Mouse (Mus musculus): Measurements from ENCODE around the gene Cda. TPM values are rescaled to one million over a fixed set of nuclear protein-coding genes. Genes with fewer than 3 reads are reported as not detected.
A peak's percentile ranks its signal among the peaks of the same experiment; 100 is the strongest.

Cda gene
- polyA plus RNA-seq, 1 experiment: 1.0 TPM

- no peaks in the 10 kb centered on the region for H3K4me1 ChIP-seq (ENCODE audit: control insufficient read depth, insufficient read depth, low read length)
- H3K27ac ChIP-seq (ENCODE audit: insufficient read depth, low read length): peak within 1 kb of the TSS; percentile 54
- peak within 1 kb of the TSS; percentile 53 for H3K4me3 ChIP-seq (ENCODE audit: insufficient read depth, low read length)
- TF ChIP-seq CTCF (IDR thresholded peaks at IDR 0.05; ENCODE audit: borderline replicate concordance, insufficient read depth, low read length) (peak; percentile 89), POLR2A (IDR thresholded peaks at IDR 0.05; ENCODE audit: low read depth, low read length) (peak; percentile 55; the same call in 1 of the 2 replicates)
Measured at GRCm38 (mm10) chr4:138326077-138326695, 41.6 kb downstream of the Cda start, which contains the start of gene Pink1. Gene Pink1 (minus strand): TSS chr4:138326307.

DNA sequence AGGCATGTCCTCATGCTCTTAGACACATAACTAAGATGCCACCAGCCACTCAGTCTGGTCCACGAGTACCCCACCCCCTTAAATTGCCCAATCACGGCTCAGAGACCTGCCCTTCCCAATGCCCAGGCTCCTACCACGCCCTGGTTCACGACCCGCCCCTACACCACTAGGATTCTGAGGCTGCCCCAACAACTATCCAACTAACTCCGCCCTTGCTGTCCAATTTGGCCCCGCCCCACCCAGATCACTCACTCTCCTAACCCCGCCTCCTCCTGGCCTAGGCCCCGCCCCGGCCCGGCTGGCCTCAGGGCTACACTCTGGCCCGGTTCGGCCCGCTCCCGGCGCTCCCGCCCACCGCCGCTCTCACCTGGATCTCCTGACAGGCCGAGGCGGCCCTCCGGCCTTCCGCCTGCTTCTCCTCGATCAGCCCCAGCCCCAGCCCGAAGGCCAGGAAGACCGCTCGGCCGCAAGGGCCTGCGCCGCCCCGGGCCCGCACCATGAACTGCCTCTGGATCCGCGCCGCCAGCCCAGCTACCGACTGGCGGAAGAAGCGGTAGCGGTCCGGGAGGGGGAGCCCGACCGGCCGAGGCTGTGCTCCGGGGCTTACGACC lies 42.2 kb downstream of the Cda start:
- peak overlapping the region; percentile 54 for H3K27ac ChIP-seq (ENCODE audit: insufficient read depth, low read length)
- H3K4me3 ChIP-seq (ENCODE audit: insufficient read depth, low read length): peak overlapping the region; percentile 53
- H3K4me1 ChIP-seq (ENCODE audit: control insufficient read depth, insufficient read depth, low read length): no peaks in the 10 kb centered on the region
- peak; percentile 66 for TF ChIP-seq POLR2A (IDR thresholded peaks at IDR 0.05; ENCODE audit: low read depth, low read length)
- no peak for TF ChIP-seq CTCF (IDR thresholded peaks at IDR 0.05; ENCODE audit: borderline replicate concordance, insufficient read depth, low read length)

GRCm38 (mm10) chr4:138324451-138324850 lies 43.3 kb downstream of the Cda start:
- Histone ChIP-seq H3K4me1 (ENCODE audit: control insufficient read depth, insufficient read depth, low read length) (no peaks in the 10 kb centered on the region), H3K27ac (ENCODE audit: insufficient read depth, low read length) (no peak overlapping the region), H3K4me3 (ENCODE audit: insufficient read depth, low read length) (no peak overlapping the region)
- no peak for TF ChIP-seq CTCF (IDR thresholded peaks at IDR 0.05; ENCODE audit: borderline replicate concordance, insufficient read depth, low read length)
- no peak for TF ChIP-seq POLR2A (IDR thresholded peaks at IDR 0.05; ENCODE audit: low read depth, low read length)

- peaks cover 4% of the 10 kb centered on the region; the same call in 1 of the 2 replicates for H3K4me1 ChIP-seq (ENCODE audit: control insufficient read depth, insufficient read depth, low read length)
- H3K27ac ChIP-seq (ENCODE audit: insufficient read depth, low read length): no peak overlapping the region
- H3K4me3 ChIP-seq (ENCODE audit: insufficient read depth, low read length): no peak overlapping the region
- TF ChIP-seq POLR2A (IDR thresholded peaks at IDR 0.05; ENCODE audit: low read depth, low read length) (no peak), CTCF (IDR thresholded peaks at IDR 0.05; ENCODE audit: borderline replicate concordance, insufficient read depth, low read length) (no peak)
Measured at GRCm38 (mm10) chr4:138323753-138324152, 44.0 kb downstream of the Cda start.

DNA sequence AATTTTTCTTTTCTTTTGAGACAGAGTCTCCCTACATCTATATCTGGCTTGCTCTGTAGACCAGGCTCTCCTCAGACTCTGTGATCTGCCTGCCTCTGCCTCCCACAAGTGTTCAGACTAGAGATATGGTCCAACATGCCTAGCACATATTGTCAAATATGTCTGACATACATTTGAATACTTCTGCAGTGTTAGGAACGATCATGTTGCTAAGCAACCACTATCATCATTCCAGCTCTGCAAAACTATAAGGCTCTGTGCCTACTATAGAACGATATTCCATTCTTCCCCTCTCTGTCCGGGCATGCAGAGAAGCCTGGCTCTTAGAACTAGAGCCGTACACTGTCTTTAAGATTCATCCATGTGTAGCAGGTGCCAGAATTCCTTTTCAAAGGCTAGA lies 45.1 kb downstream of the Cda start:
- Histone ChIP-seq H3K27ac (ENCODE audit: insufficient read depth, low read length) (no peak overlapping the region), H3K4me1 (ENCODE audit: control insufficient read depth, insufficient read depth, low read length) (peaks cover 4% of the 10 kb centered on the region; the same call in 1 of the 2 replicates), H3K4me3 (ENCODE audit: insufficient read depth, low read length) (no peak overlapping the region)
- TF ChIP-seq POLR2A (IDR thresholded peaks at IDR 0.05; ENCODE audit: low read depth, low read length): no peak
- TF ChIP-seq CTCF (IDR thresholded peaks at IDR 0.05; ENCODE audit: borderline replicate concordance, insufficient read depth, low read length): no peak

GRCm38 (mm10) chr4:138321488-138321887 lies 46.3 kb downstream of the Cda start:
- no peak overlapping the region for H3K27ac ChIP-seq (ENCODE audit: insufficient read depth, low read length)
- no peak overlapping the region for H3K4me3 ChIP-seq (ENCODE audit: insufficient read depth, low read length)
- peaks cover 4% of the 10 kb centered on the region; the same call in 1 of the 2 replicates for H3K4me1 ChIP-seq (ENCODE audit: control insufficient read depth, insufficient read depth, low read length)
- TF ChIP-seq CTCF (IDR thresholded peaks at IDR 0.05; ENCODE audit: borderline replicate concordance, insufficient read depth, low read length) (no peak), POLR2A (IDR thresholded peaks at IDR 0.05; ENCODE audit: low read depth, low read length) (no peak)

- no peak overlapping the region for H3K4me3 ChIP-seq (ENCODE audit: insufficient read depth, low read length)
- no peak overlapping the region for H3K27ac ChIP-seq (ENCODE audit: insufficient read depth, low read length)
- TF ChIP-seq POLR2A (IDR thresholded peaks at IDR 0.05; ENCODE audit: low read depth, low read length): no peak
- no peak for TF ChIP-seq CTCF (IDR thresholded peaks at IDR 0.05; ENCODE audit: borderline replicate concordance, insufficient read depth, low read length)
- peaks cover 4% of the 10 kb centered on the region; the same call in 1 of the 2 replicates for H3K4me1 ChIP-seq (ENCODE audit: control insufficient read depth, insufficient read depth, low read length)
Measured at GRCm38 (mm10) chr4:138320711-138321110, 47.1 kb downstream of the Cda start.

- Histone ChIP-seq H3K4me1 (ENCODE audit: control insufficient read depth, insufficient read depth, low read length) (peaks cover 4% of the 10 kb centered on the region; the same call in 1 of the 2 replicates), H3K4me3 (ENCODE audit: insufficient read depth, low read length) (no peak overlapping the region), H3K27ac (ENCODE audit: insufficient read depth, low read length) (no peak overlapping the region)
- TF ChIP-seq POLR2A (IDR thresholded peaks at IDR 0.05; ENCODE audit: low read depth, low read length) (no peak), CTCF (IDR thresholded peaks at IDR 0.05; ENCODE audit: borderline replicate concordance, insufficient read depth, low read length) (peak; percentile 100)
Measured at GRCm38 (mm10) chr4:138319508-138319907, 48.3 kb downstream of the Cda start.

DNA sequence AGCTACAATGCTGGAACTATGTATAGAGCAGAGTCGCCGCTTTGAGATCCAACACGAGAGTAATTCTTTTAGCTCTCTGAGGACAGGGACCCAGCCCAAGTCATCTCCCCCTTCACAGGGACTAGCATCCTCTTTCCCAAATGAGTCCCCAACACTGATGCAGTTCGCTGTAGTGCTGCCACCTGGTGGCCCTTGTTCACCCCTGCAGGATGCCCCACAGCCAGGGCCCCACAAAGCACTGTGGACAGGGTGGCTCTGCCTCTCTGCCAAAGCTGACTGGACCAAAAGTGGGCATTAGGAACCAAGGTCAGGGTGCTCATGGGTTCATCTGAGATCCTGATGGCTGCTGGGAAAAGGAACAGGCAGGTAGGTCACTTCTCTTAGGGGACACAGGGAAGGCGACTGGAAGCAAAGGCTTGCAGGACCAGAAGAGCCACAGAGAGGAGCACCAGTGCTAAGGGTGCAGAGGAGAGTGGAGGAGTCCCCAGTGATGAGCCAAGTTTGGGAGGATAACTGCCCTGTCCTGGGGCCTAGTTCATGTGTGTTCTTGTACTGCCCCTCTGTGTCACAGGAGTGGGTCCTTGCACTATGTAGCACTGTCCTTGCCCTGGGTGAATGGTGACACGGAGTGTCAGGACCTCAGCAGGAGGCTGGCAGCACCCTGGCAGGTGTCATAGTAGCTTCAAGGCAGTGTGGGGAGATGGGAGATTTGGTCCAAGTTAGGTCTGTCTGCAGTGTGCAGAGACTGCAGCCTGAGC lies 49.1 kb downstream of the Cda start:
- Histone ChIP-seq H3K27ac (ENCODE audit: insufficient read depth, low read length) (no peak overlapping the region), H3K4me1 (ENCODE audit: control insufficient read depth, insufficient read depth, low read length) (peaks cover 4% of the 10 kb centered on the region; the same call in 1 of the 2 replicates), H3K4me3 (ENCODE audit: insufficient read depth, low read length) (no peak overlapping the region)
- peak; percentile 88 for TF ChIP-seq CTCF (IDR thresholded peaks at IDR 0.05; ENCODE audit: borderline replicate concordance, insufficient read depth, low read length)
- TF ChIP-seq POLR2A (IDR thresholded peaks at IDR 0.05; ENCODE audit: low read depth, low read length): no peak
